Mouse (Mus musculus): ENCODE results near the gene Palld. TPM values are rescaled to one million over a fixed set of nuclear protein-coding genes. Genes with fewer than 3 reads are reported as not detected.

Gene Palld
- total and polyA plus RNA-seq, 3 experiments = 0.87 to 7.1 (median 2.6) TPM

DNA sequence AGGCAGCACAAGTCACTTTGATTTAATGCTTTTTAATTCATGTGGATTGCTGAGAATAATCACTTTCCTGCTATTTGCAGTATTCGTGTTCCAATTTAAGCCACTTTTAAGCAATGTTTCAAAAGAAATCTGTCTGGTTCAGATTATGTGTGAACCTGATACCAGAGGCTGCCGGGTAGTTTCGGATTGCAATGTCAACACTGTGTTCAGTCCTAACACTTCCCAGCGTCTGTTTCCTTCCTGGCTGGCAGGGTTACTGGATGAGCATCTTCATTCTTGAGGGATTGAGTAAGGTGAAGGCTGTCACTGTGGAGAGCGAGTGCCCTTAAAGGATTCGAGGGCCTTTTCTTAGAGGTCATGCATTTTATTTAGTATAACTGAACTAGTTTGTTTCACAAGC is 71.7 kb downstream of the Palld start:
- dilution Hi-C loops (cut with MboI; ENCODE audit: extremely low pct_ligation_motif_present, extremely low pct_unique_long_range_greater_than_20kb, low sequenced_read_pairs) (no loop called here), in situ Hi-C loops (cut with MboI; ENCODE audit: low pct_ligation_motif_present, low pct_unique_long_range_greater_than_20kb, low sequenced_read_pairs) (no loop called here)
- Histone ChIP-seq H3K4me2 (ENCODE audit: insufficient read depth, low read depth, poor library complexity, severe bottlenecking) (no peak overlapping the region), H3K79me2 (replicated peaks; ENCODE audit: control insufficient read depth, extremely low read depth, insufficient read depth, poor library complexity, severe bottlenecking) (no peaks in the 10 kb centered on the region), H3K9me3 (replicated peaks; ENCODE audit: low read length) (no peaks in the 10 kb centered on the region), H3K4me3 (replicated peaks in 1 of 3; ENCODE audit: low read depth in 2 of 3, low read length in 2 of 3, poor library complexity in 1 of 3) (no peak overlapping the region), H3K27me3 (replicated peaks) (no peaks in the 10 kb centered on the region), H3K9ac (ENCODE audit: insufficient read depth, low read depth) (no peak overlapping the region), H3K36me3 (replicated peaks in 1 of 2; ENCODE audit: control insufficient read depth in 1 of 2, insufficient read depth in 1 of 2, low read length in 1 of 2) (no peaks in the 10 kb centered on the region), H3K27ac (ENCODE audit: insufficient read depth, low read depth) (no peak overlapping the region), H3K4me1 (ENCODE audit: control insufficient read depth in 1 of 2, insufficient read depth in 2 of 2) (no peaks in the 10 kb centered on the region)
- no peak for DNase-seq (ENCODE audit: extremely low read depth)
- TF ChIP-seq CTCF (conservative IDR thresholded peaks at IDR 0.05 in 1 of 2, IDR thresholded peaks at IDR 0.05 in 1 of 2; ENCODE audit: low read depth in 2 of 2, low read length in 2 of 2) = no peak
- no peak for TF ChIP-seq RAD21 (IDR thresholded peaks at IDR 0.05; ENCODE audit: low read depth, low read length)
- TF ChIP-seq JUN (IDR thresholded peaks at IDR 0.05; ENCODE audit: insufficient read depth, low read depth, low read length) = no peak
- TF ChIP-seq IRF4 (IDR thresholded peaks at IDR 0.05; ENCODE audit: low read depth, low read length) = no peak
- TF ChIP-seq MAX (IDR thresholded peaks at IDR 0.05; ENCODE audit: low read length) = no peak
- TF ChIP-seq TCF12 (IDR thresholded peaks at IDR 0.05; ENCODE audit: low read depth, low read length) = no peak
- TF ChIP-seq USF2 (conservative IDR thresholded peaks at IDR 0.05; ENCODE audit: low read depth, low read length) = no peak
- TF ChIP-seq MYC (IDR thresholded peaks at IDR 0.05; ENCODE audit: low read depth, low read length) = no peak
- no peak for TF ChIP-seq ZNF384 (IDR thresholded peaks at IDR 0.05; ENCODE audit: low read depth, low read length)
- TF ChIP-seq ZMIZ1 (IDR thresholded peaks at IDR 0.05; ENCODE audit: low read depth, low read length) = no peak
- TF ChIP-seq ZC3H11A (IDR thresholded peaks at IDR 0.05; ENCODE audit: low read depth, low read length) = no peak
- no peak for TF ChIP-seq CHD1 (IDR thresholded peaks at IDR 0.05; ENCODE audit: low read depth, low read length)
- TF ChIP-seq MEF2A (IDR thresholded peaks at IDR 0.05; ENCODE audit: borderline replicate concordance, low read depth, low read length) = no peak
- TF ChIP-seq CHD2 (IDR thresholded peaks at IDR 0.05; ENCODE audit: low read length) = no peak
- no peak for TF ChIP-seq NELFE (IDR thresholded peaks at IDR 0.05; ENCODE audit: low read depth, low read length)
- no peak for TF ChIP-seq TBP (conservative IDR thresholded peaks at IDR 0.05; ENCODE audit: low read depth, low read length)
- no peak for TF ChIP-seq SMC3 (IDR thresholded peaks at IDR 0.05; ENCODE audit: low read depth, low read length)

DNA sequence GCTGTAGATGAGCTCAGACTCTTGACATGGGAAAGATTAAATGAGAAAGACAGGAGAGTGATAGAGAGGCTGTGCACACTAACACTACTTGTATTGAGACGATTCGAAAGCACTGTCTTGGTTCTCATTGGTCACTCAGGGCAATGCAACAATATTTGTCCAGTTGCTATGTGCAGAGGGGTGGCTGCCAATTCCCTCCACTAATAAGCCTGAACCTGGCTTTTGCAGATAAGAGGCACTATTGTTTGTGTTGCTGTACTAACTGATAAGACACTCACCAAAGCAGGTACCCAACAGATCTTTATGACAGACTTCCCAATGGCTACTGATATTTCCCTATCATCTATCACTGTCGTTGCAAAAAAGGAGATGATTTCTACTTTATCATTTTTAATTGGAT is 77.9 kb downstream of the Palld start:
- in situ Hi-C loops (cut with MboI; ENCODE audit: low pct_ligation_motif_present, low pct_unique_long_range_greater_than_20kb, low sequenced_read_pairs) (no loop called here), dilution Hi-C loops (cut with MboI; ENCODE audit: extremely low pct_ligation_motif_present, extremely low pct_unique_long_range_greater_than_20kb, low sequenced_read_pairs) (no loop called here)
- no peaks in the 10 kb centered on the region for H3K4me1 ChIP-seq (ENCODE audit: control insufficient read depth in 1 of 2, insufficient read depth in 2 of 2)
- no peak for DNase-seq (ENCODE audit: extremely low read depth)
- TF ChIP-seq SMC3 (IDR thresholded peaks at IDR 0.05; ENCODE audit: low read depth, low read length) (no peak), JUND (conservative IDR thresholded peaks at IDR 0.05; ENCODE audit: low read depth, low read length) (no peak), ZC3H11A (IDR thresholded peaks at IDR 0.05; ENCODE audit: low read depth, low read length) (no peak), HCFC1 (IDR thresholded peaks at IDR 0.05; ENCODE audit: low read depth, low read length) (no peak), MEF2A (IDR thresholded peaks at IDR 0.05; ENCODE audit: borderline replicate concordance, low read depth, low read length) (no peak), CTCF (conservative IDR thresholded peaks at IDR 0.05 in 1 of 2, IDR thresholded peaks at IDR 0.05 in 1 of 2; ENCODE audit: low read depth in 2 of 2, low read length in 2 of 2) (no peak), ZKSCAN1 (IDR thresholded peaks at IDR 0.05; ENCODE audit: borderline replicate concordance, low read depth, low read length) (no peak), POLR2A (IDR thresholded peaks at IDR 0.05; ENCODE audit: low read depth, low read length) (no peak), CHD2 (IDR thresholded peaks at IDR 0.05; ENCODE audit: low read length) (no peak), EP300 (IDR thresholded peaks at IDR 0.05; ENCODE audit: low read length) (no peak), GABPA (IDR thresholded peaks at IDR 0.05; ENCODE audit: insufficient replicate concordance, low read depth, low read length) (no peak), NELFE (IDR thresholded peaks at IDR 0.05; ENCODE audit: low read depth, low read length) (no peak), JUN (IDR thresholded peaks at IDR 0.05; ENCODE audit: insufficient read depth, low read depth, low read length) (no peak), MXI1 (IDR thresholded peaks at IDR 0.05; ENCODE audit: low read depth, low read length) (no peak), ZMIZ1 (IDR thresholded peaks at IDR 0.05; ENCODE audit: low read depth, low read length) (no peak), UBTF (IDR thresholded peaks at IDR 0.05; ENCODE audit: low read depth, low read length) (no peak), USF1 (IDR thresholded peaks at IDR 0.05; ENCODE audit: low read depth, low read length) (no peak), SIN3A (IDR thresholded peaks at IDR 0.05; ENCODE audit: low read length) (no peak), NRF1 (IDR thresholded peaks at IDR 0.05; ENCODE audit: low read depth, low read length) (no peak)
- H3K4me3 ChIP-seq (replicated peaks in 1 of 3; ENCODE audit: low read depth in 2 of 3, low read length in 2 of 3, poor library complexity in 1 of 3) = no peak overlapping the region
- H3K9me3 ChIP-seq (replicated peaks; ENCODE audit: low read length) = no peaks in the 10 kb centered on the region
- no peaks in the 10 kb centered on the region for H3K36me3 ChIP-seq (replicated peaks in 1 of 2; ENCODE audit: control insufficient read depth in 1 of 2, insufficient read depth in 1 of 2, low read length in 1 of 2)
- no peaks in the 10 kb centered on the region for H3K27me3 ChIP-seq (replicated peaks)
- H3K27ac ChIP-seq (ENCODE audit: insufficient read depth, low read depth) = no peak overlapping the region
- H3K4me2 ChIP-seq (ENCODE audit: insufficient read depth, low read depth, poor library complexity, severe bottlenecking) = no peak overlapping the region
- no peaks in the 10 kb centered on the region for H3K79me2 ChIP-seq (replicated peaks; ENCODE audit: control insufficient read depth, extremely low read depth, insufficient read depth, poor library complexity, severe bottlenecking)
- H3K9ac ChIP-seq (ENCODE audit: insufficient read depth, low read depth) = no peak overlapping the region
